Mouse (Mus musculus) kidney, postnatal 0 days (tissue): ENCODE measurements around the gene Gm5039. TPM values are rescaled to one million over a fixed set of nuclear protein-coding genes. Genes with fewer than 3 reads are reported as not detected.
"Not testable (repeated sequence)": the region's sequence is repeated elsewhere in the genome, so short reads cannot be mapped to it uniquely, and the experiment has no call there.

Experiments used
- ATAC-seq: fragments of 200-750 bp; cut with Nextera tagmentation; replicated peaks from 2 replicates; pipeline ENCODE4 v1.8.0; 2017; ENCODE audit warnings: low read depth, moderate number of reproducible peaks, moderate TSS enrichment, moderate library complexity; ENCODE audit not compliant: low FRiP score
- DNase-seq: peaks from one replicate; pipeline ENCODE4 v3.0.0-alpha.2; 2016; ENCODE audit warnings: low spot score
- H3K27ac ChIP-seq: fragments of 300-500 bp; sonication (generic); 2 replicates; pipeline ENCODE4 v1.5.1; 2014; ENCODE audit warnings: mild to moderate bottlenecking
- H3K27me3 ChIP-seq: fragments of 300-500 bp; sonication (generic); 2 replicates; pipeline ENCODE4 v1.6.1; 2014; ENCODE audit warnings: low read length, mixed read lengths; ENCODE audit not compliant: insufficient read depth
- H3K36me3 ChIP-seq: fragments of 300-500 bp; sonication (generic); 2 replicates; pipeline ENCODE4 v1.6.1; 2014; ENCODE audit warnings: low read length, mixed read lengths; ENCODE audit not compliant: insufficient read depth
- H3K4me1 ChIP-seq: fragments of 300-500 bp; sonication (generic); replicated peaks from 2 replicates; pipeline ENCODE4 v1.6.1; 2014; ENCODE audit warnings: antibody characterized with exemption, low read length, mixed read lengths; ENCODE audit not compliant: insufficient read depth
- H3K4me2 ChIP-seq: fragments of 300-500 bp; sonication (generic); 2 replicates; pipeline ENCODE4 v1.6.1; 2014; ENCODE audit warnings: mild to moderate bottlenecking, low read length, moderate library complexity, mixed read lengths
- H3K4me3 ChIP-seq: fragments of 300-500 bp; sonication (generic); replicated peaks from 2 replicates; pipeline ENCODE4 v1.5.1; 2014; ENCODE audit warnings: low read depth, low read length
- H3K9ac ChIP-seq: fragments of 300-500 bp; sonication (generic); 2 replicates; pipeline ENCODE4 v1.6.1; 2014; ENCODE audit warnings: low read depth, low read length
- H3K9me3 ChIP-seq: fragments of 300-500 bp; sonication (generic); replicated peaks from 2 replicates; pipeline ENCODE4 v1.6.1; 2016; ENCODE audit warnings: low read length, inconsistent platforms, mixed read lengths
- CTCF ChIP-seq: IDR thresholded peaks from 2 replicates; pipeline ENCODE4 v1.5.1; 2016; ENCODE audit warnings: antibody characterized with exemption, low read depth, mild to moderate bottlenecking, moderate library complexity
- WGBS: fragments of 180-500 bp; shearing (Covaris S2); extraction: QIAGEN DNeasy Blood & Tissue Kit; methylation state at CpG from one replicate; pipeline ENCODE4 v1.1.7; 2014; 5-methylcytosine and 5-hydroxymethylcytosine counted together
- polyA plus RNA-seq: library from polyadenylated mRNA; unstranded; fragments of >200 nt; fragmentation: Nextera tagmentation; extraction: Ambion mirVana; gene quantifications from 2 replicates; pipeline ENCODE4 v1.2.1, GENCODE M21; 2015

Gm5039 gene
- polyA plus RNA-seq, result not detected in 2 replicates

DNA sequence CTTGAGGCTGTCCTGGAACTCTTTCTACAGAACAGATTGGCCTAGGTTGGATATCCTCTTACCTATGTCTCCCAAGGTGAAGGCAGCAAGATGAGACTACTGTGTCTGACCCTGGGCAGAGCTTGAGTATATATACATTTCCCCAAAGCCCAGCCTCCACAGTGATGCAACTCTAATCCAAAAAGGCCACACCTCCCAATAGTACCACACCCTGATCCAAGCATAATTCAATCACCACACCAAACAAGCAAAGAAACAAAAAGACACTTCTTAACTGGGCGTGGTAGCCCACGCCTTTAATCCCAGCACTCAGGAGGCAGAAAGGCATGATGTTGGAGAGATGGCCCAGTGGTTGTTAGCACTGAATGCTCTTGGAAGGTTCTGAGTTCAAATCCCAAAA, at the start of gene Gm5039:
Gene Gm5039, minus strand, starts transcription at position 101 of the 400 bp plus-strand sequence.
- ATAC-seq, result not testable (repeated sequence)
- 94% methylated on average over 2 of the region's 2 CpGs for WGBS

DNA sequence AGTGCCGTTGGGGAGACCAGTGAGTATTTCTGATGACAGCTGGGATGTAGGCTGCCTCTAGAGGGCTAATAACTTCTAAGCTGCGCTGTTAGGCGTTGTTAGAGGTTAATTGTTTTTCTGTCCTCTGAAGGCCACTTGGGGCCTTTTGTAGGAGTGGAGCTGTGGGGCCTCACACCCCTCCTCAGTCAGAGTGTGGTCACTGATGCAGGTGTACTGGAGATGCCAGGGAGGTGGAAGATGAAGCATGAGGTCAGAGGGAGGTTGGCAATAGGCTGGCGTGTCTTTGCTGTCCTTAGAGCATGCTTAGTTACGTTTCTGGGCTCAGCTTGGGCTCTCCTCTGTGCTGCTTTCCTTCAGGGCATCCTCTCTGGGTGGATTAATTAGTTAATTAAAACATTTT, 48.2 kb upstream of the Gm5039 start:
- H3K4me1 ChIP-seq, result no peaks in the 10 kb centered on the region
- H3K9ac ChIP-seq, result no peak overlapping the region
- no peaks in the 10 kb centered on the region for H3K27me3 ChIP-seq
- 59% methylated on average over 5 of the region's 5 CpGs for WGBS
- no peak overlapping the region for H3K4me3 ChIP-seq
- no peak overlapping the region for H3K4me2 ChIP-seq
- H3K27ac ChIP-seq, result no peak overlapping the region
- TF ChIP-seq CTCF, result no peak
- H3K9me3 ChIP-seq, result no peaks in the 10 kb centered on the region
- ATAC-seq (0 out of 2 replicates have a peak, but pooled peaks have one; percentile 13), DNase-seq (no peak)
- H3K36me3 ChIP-seq, result no peaks in the 10 kb centered on the region

More for the DNA sequence above, at the start of gene Gm5039:
- H3K9ac ChIP-seq, H3K36me3 ChIP-seq, H3K4me2 ChIP-seq, H3K27me3 ChIP-seq, H3K27ac ChIP-seq, H3K4me1 ChIP-seq, DNase-seq, H3K4me3 ChIP-seq, H3K9me3 ChIP-seq: not testable (repeated sequence)

DNA sequence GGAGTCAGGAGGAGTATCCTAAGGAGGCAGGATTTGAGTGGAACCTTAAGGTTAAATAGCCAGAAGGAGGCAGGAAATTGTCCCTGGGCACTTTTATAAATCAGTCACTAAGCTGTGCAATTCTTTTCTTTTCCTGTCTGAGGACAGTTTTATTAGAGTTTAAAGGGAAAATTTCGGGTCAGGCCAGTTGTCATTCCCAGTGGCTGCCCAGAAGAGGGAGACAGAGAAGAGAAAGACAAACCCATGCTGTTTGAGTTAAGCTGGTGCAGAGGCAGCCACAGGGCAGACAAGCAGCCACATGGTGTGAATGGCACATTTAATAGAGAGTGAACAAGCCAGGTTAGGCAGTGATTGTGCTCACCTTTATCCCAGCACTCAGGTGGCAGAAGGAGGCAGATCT, 46.5 kb upstream of the Gm5039 start:
- H3K9me3 ChIP-seq, H3K4me2 ChIP-seq, ATAC-seq, H3K9ac ChIP-seq, H3K27me3 ChIP-seq, H3K27ac ChIP-seq, H3K36me3 ChIP-seq, H3K4me3 ChIP-seq, H3K4me1 ChIP-seq: not testable (repeated sequence)
- WGBS, result 0% methylated on average over 1 of the region's 1 CpGs
- peak; percentile 52 for TF ChIP-seq CTCF
- DNase-seq, result peak; percentile 44

DNA sequence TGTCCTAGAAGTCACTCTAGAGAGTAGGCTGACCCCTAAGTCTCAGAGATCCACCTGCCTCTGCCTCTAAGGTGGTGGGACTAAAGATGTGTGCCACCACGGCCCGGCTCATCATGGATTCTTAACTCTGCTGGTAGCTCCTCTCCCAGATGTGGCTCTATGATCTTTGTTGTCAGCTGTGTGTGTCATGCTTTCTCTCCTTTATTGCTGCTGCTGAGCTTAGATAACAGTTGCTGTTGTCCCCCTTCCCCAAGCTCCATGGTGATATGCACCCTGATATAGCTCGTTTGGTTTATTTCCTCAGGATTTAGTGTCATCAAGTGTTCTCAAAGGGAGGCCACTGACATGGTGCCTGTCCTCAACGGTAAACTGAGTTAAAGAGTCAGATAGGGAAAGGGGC, 45.9 kb upstream of the Gm5039 start:
- 49% methylated on average over 4 of the region's 4 CpGs for WGBS
- not testable (repeated sequence) for DNase-seq, H3K27ac ChIP-seq, H3K9me3 ChIP-seq, H3K4me3 ChIP-seq, H3K4me2 ChIP-seq, ATAC-seq, H3K9ac ChIP-seq, H3K36me3 ChIP-seq, H3K27me3 ChIP-seq, H3K4me1 ChIP-seq

DNA sequence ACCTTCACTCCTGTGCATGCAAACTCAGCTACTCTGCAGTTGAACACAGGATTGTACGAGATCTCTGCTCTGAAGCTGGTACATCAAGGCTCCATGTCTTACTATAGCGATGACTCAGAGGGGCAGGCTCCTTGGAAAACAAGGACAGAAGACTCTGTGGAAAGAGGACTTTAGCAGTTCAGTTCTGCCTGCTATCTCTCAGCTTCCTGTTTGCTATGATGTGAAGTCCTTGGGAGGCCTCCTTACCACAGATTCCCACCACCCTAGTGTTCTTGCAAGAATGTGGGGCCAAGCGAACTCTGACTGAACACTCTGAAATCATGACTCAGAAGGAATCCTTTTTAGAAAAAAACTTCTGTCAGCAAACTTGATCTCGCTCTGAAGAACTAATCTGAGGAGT, 44.8 kb upstream of the Gm5039 start:
- DNase-seq (peak; percentile 25), ATAC-seq (no peak)
- TF ChIP-seq CTCF, result no peak
- no peaks in the 10 kb centered on the region for H3K27me3 ChIP-seq
- H3K4me2 ChIP-seq, result no peak overlapping the region
- H3K9ac ChIP-seq, result no peak overlapping the region
- no peak overlapping the region for H3K4me3 ChIP-seq
- no peaks in the 10 kb centered on the region for H3K36me3 ChIP-seq
- H3K9me3 ChIP-seq, result no peaks in the 10 kb centered on the region
- H3K27ac ChIP-seq, result no peak overlapping the region
- H3K4me1 ChIP-seq, result no peaks in the 10 kb centered on the region
- WGBS, result 77% methylated on average over 4 of the region's 4 CpGs

DNA sequence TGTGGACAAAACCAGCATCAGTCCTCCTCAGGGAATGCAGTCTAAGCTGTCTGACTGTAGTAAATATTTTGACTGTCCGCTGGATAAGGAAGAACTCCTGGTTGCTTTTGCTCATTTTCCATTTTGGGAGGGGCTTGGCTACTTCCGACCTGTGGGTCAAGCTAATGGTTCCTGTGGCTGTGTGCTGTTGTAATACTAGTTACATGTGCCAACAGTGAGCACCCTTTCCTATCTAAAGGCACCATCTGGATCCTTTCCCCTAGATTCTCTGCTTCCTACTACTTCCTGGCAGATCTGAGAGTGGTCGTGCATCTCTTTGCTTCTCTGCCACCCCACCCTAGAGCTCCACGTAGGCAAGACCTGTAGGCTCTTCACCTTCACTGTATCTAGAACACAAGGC, 43.8 kb upstream of the Gm5039 start:
- Histone ChIP-seq H3K4me2 (no peak overlapping the region), H3K4me1 (no peaks in the 10 kb centered on the region), H3K36me3 (no peaks in the 10 kb centered on the region), H3K27ac (no peak overlapping the region), H3K27me3 (no peaks in the 10 kb centered on the region), H3K9ac (no peak overlapping the region), H3K4me3 (no peak overlapping the region), H3K9me3 (no peaks in the 10 kb centered on the region)
- WGBS, result 85% methylated on average over 4 of the region's 4 CpGs
- no peak for ATAC-seq
- no peak for DNase-seq
- TF ChIP-seq CTCF, result no peak

DNA sequence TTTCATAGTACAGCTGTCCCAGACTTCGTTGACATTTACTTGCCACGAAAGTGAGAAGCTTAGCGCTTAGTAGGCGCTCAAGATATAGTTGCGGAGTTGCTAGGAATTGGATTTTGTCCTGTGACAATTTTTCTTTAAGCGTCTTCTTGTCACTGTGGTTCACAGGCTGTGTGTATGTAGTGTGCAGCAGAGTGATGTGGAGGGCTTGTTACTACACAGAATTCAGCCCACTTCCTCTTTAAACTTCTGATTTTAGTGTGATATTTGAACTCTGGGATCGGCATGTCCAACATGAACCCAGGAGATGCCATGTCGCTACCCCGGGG, 37.3 kb upstream of the Gm5039 start:
- no peaks in the 10 kb centered on the region for H3K9me3 ChIP-seq
- peak overlapping the region; percentile 61 for H3K9ac ChIP-seq
- no peaks in the 10 kb centered on the region for H3K36me3 ChIP-seq
- H3K4me1 ChIP-seq, result no peaks in the 10 kb centered on the region
- TF ChIP-seq CTCF, result no peak
- ATAC-seq, result no peak
- DNase-seq, result no peak
- peak overlapping the region; percentile 74 for H3K4me2 ChIP-seq
- WGBS, result 44% methylated on average over 9 of the region's 9 CpGs
- no peaks in the 10 kb centered on the region for H3K27me3 ChIP-seq
- H3K27ac ChIP-seq, result peak overlapping the region; percentile 67; the same call in 1 of the 2 replicates
- H3K4me3 ChIP-seq, result peak overlapping the region; percentile 60
